Mouse (Mus musculus): ENCODE results near the gene Gpr37l1.

Gpr37l1 gene

DNA sequence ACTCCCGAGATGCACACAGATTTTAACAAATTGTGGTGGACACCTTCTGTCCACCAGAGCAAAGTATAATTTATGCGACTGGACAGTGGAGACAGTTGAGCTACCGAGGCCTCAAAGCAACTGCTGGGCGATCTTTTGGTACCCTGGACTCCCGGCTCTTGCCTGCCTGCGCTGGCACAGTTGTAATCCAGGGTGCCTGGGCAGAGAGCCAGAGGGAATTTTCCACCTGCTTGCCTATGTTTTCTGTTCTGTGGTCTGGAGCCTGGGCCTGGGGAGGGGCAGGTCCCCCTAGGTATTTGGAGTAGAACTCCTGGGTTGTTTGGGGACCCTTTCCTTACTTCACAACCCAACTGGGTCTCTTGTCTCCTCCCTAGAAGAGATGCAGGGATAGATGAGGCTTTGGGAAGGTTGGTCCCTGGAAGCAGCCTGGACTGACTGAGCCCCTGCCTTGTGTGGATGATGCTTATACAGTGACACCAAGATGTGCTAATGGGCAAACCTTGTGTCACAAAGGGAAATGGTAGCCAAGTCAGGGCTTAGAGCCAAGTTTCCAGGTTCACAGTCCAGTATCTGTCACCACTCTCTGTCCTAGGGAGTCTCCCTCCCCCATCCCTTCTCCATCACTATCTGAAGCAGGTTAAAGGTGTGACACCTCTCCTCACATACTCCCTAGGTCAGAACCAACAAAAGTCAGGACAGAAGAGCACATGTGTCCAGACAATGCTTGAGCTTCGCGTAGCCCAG lies 14.6 kb upstream of the Gpr37l1 start:
- no peak for DNase-seq (ENCODE audit: low spot score)

DNA sequence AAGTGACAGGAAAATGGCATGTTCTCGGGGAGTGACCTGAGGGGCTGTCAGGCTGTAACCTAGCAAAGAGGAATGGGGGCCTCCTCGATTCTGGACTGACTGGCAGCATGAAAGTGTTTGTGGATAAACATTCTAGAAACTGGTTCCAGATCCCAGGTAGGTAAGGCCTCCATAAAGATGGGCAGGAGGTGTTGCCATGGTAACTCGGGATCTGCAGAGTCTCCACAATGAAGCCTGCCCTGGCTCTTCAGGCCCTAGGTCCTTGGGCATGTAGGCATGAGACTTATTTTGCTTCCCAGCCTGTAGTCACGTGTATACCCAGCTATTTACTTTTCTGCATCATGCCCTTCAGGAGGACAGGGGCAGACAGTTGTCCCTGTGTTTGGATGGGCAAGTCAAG lies 13.8 kb upstream of the Gpr37l1 start:
- no peak for DNase-seq (ENCODE audit: low spot score)

DNA sequence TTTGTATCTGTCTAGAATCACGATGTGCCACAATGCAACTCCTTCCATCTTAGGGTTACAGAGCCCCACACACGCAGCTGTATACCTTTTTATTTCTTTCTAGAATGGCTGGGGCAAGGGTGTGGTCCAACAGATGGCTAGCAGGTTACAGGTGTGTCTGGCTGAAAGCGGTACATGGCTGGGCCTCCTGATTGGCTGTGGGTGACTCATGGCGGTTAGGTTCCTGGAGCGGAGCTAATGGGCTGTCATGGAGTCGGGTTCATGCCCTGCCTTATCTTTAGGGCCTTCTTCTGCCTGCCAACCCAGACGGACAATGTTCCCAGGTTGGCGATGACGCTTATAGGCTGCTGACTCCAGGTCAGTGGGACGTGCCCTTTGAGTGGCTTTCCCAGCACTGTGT lies 13.3 kb upstream of the Gpr37l1 start:
- DNase-seq (ENCODE audit: low spot score), result no peak

DNA sequence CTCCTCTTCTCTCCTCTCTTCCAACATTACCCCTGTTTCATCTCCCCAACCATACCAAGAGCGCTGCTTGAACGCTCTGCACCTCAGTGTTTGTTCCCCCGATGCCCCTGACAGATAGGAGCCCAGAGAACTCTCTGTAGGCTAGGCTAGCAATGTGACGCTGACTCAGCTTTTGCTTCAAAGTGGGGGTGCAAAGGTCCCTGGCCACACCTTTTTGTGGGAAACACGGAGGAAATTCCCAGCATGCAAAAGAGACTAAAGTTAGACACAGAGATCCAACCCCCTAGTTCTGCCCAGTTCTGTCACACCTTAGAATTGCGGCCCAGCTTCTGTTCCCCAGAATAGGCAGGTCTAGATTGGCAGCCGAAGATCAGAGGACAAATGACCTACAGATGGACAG lies 11.4 kb upstream of the Gpr37l1 start:
- no peak for DNase-seq (ENCODE audit: low spot score)

DNA sequence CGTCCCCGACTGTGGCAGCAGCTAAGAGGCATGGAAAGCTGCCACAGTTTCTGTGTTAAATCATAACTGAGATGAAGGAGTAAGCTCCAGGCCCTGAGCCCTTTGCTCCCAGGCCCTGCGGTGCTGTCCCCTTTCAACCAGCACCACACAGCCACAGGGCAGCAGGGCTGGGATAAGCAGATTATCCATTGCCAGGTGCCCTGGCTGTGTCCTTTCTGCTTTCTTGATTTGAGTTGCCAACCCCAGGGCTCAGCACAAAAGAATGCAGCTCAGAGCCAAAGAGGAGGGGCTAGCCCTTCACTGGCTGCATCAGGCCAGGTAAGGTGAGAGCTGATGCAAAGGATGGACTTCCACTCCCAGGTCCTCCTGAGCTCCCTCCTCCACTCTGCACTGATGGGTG lies 10.2 kb upstream of the Gpr37l1 start:
- DNase-seq (ENCODE audit: low spot score), result no peak

DNA sequence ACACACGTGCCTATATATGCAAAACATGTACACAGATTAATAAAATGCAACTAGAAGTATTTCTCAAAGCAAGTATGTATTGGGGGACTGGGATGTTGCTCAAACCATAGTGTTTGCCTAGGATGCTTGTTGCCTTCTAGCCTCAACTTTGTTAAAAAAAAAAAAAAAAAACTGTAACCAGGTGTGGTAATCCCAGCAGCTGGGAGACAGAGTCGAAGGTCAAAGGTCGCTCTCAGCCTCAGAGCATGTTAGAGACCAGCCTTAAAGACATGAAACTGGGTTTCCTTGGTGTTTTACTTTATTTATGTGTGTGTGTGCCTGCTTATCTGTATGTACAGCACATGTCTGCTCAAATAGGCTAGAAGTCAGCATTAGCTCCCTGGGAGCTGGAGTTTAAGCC lies 7.7 kb upstream of the Gpr37l1 start:
- no peak for DNase-seq (ENCODE audit: low spot score)

DNA sequence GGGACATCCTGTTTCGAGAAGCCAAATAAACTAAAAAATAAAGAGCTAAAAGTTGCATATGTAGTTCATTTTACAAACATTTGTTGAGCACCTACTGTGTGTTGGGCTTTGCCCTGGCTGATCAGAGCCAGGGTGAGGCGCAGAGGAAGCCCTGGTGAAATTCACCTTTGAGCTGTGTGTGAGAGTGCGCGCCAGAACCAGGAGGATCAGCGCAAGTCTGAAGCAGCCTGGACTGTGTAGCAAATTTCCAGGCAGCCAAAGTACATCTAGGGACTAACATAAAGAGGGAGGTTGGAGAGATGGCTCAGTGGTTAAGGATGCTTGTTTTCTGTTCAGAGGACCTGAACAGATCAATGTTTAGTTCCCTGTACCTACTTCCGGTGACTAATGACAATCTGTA lies 5.8 kb upstream of the Gpr37l1 start:
- no peak for DNase-seq (ENCODE audit: low spot score)

DNA sequence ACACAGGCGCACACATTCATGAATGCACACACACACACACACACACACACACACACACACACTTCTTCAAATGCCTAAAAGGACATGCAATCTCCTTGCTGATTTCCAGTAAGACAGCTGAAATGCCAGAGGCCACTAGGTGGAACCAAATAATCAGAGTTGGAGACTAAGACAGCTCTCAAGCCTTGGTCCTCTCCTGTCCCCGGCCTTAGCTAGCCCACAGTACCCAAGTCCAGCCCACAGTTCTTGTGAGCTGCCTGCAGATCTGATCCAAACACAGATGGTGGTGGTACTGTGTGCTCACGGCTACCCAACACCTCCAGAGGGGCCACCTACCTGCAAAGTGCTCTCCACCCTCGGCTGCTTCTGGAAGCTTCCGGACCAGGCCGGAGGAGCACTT lies 4.5 kb upstream of the Gpr37l1 start:
- DNase-seq (ENCODE audit: low spot score), result peak; percentile 84

DNA sequence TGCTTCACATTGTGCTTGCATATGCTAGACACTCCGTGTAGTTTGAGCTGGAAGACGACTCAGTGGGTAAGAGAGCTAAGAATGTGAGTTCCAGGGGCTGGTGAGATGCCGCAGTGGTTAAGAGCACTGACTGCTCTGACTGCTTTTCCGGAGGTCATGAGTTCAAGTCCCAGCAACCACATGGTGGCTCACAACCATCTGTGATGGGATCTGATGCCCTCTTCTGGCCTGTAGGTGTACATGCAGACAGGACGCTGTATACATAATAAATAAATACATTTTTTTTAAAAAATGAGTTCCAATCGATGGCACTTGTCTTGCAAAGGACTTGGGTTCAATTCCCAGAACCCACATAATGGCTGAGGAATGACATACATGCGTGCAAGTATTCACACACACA lies 3.7 kb upstream of the Gpr37l1 start:
- DNase-seq (ENCODE audit: low spot score), result no peak

DNA sequence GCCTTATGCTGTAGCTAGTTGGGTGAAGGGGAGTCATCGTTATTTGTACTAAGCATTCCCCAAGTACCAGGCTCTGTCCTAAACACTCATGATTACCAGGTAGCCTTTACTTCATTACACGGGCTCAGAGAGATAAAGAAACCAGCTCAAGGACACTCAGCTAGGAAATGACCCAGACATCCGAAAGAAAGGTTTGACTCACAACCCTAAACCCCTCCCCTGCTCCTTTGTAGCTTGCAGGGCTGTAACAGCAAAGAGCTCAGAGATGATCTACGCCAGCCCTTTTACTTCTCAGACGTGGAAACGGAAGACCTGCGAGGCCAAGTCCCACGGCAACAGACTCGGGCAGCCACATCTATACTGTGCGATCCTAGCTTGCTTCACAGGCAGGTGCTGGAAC lies 2.8 kb upstream of the Gpr37l1 start:
- no peak for DNase-seq (ENCODE audit: low spot score)

DNA sequence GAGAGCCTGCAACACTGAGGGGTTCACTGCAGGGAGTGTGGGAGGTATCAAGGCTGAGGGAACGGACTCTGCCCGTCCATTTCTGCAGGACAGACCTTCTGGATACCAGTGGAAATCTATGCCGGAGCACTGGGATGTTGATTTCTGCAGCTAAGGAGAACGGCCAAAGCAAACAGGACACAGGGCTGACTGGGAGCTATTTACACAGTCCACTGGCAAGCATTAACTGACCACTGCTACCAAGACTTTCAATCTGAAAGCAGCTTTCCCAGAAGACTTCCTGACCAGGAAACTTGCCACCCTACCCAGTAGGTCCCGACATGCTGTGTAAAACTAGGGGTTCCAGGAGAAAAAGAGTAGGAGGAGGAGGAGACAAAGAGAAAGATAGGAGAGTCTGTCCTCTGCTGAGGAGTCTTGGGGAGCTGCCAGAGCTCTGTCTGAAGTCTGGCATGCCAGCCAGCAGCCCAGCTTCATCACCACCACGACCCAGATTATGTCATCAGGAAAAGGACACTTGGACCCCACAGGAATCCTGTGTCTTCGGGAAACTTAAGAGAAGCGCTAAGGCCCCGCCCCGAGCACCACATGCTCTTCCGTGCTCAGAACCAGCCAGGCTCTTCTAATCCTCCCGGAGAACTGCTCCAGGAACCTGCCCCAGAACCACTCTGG lies 2.2 kb upstream of the Gpr37l1 start:
- no peak for DNase-seq (ENCODE audit: low spot score)

DNA sequence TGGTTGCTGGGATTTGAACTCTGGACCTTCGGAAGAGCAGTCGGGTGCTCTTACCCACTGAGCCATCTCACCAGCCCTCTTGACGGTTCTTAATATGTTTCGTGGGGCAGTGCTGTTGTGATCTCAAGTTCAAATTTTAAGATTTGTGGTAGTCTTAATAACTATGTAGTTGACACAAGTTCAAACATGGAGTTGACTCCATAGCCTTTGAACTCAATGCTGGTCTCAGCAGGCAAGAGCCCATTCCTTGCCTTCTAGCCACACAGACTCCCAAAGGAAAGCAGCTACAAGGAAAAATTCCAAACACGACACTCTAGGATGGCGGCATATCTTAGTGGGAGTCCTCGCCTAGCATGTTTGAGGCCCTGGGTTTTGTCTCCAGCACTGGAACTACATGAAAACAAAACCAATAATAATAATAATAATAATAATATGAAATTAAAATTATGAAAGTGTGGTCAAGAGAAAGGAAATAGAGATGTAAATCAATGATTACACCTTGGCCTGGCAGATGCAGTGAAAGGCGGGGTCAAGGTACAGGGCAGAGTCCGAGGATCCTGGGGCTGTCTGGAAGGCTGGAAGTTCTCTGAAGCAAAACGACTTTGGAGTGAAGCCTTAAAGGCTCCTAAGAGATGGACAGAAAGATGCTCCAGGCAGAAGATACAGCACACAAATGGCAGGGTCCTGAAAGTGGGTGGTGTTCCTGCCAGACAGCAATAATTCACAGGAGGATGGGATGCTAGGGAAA lies 1.1 kb upstream of the Gpr37l1 start:
- DNase-seq (ENCODE audit: low spot score), result no peak

DNA sequence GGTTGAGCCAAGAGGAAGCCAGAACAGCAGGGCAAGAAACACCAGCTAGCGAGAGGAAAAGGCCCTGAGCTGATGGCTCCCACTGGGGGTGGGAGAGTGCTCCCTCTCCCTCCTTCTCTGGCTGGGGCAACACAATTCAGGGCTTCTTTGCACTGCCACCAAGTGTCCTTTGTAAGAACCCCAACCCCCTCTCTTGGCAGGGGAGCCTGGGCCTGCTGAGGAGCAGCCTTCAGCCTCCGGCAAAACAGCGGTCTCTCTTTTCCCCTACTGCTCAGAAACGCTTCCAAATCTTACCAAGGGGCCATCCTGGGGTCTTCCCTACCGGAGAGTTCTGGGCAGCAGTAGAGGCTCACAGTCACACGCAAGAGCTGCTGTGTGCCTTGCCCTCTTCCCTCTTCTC lies 4.8 kb downstream of the Gpr37l1 start:
- DNase-seq (ENCODE audit: low spot score), result no peak

DNA sequence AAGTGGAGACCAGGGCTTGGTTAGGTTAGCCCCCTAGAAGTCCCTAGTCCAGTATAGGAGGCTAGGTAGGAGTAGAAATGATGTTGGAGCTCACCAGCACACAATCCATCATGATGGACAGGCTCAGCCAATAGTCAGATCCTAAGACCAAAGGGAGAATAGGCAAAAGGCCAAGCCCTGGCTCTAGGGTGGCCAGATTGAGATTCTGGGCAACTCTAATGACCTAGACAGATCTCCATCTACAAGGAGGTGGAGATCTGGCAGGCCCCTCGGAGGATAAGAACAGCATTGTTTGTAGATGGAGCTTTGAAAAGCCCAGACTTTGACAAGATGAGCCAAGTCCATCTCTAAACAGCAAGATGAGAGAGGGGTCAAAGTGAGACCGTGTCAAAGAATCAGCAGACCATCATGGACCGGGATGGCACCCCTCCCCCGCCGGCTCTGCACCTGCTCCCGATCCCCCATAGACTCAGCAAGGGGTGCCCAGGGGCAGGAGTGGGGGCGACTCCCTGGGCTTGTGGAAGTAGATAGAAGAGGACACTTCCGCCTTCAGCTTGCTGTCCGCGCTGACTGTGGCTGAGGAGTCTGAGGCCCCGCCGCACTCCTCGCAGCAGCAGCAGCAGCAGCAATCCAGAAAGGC lies 7.0 kb downstream of the Gpr37l1 start:
- DNase-seq (ENCODE audit: low spot score), result no peak

DNA sequence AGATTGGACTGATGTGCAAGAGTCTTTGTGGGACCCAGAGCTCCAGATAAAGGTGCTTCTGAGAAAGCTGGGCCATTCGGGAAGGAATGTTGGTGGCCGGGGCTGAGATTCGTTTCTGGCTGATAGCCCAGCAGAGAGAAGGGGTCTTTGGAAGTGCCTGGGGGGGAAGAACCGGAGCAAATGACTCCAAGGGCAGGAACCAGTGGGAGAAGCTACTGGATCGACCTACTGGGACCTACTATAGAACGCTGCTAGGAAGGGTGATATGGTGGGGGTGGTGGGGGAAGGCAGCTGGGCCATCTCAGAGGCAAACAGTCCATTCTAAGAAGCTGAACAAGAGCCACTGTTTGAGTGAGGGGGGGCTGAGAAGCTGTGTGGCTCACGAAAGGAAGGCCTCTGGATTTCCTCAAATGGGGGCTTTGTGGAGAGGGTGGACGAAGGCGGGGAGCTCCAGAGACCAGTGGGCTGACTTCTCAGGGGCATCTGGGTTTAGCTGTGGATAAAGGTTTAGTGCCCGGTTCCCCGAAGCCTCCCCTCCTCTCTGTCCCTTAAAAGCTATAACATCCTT lies 7.8 kb downstream of the Gpr37l1 start:
- DNase-seq (ENCODE audit: low spot score), result no peak

DNA sequence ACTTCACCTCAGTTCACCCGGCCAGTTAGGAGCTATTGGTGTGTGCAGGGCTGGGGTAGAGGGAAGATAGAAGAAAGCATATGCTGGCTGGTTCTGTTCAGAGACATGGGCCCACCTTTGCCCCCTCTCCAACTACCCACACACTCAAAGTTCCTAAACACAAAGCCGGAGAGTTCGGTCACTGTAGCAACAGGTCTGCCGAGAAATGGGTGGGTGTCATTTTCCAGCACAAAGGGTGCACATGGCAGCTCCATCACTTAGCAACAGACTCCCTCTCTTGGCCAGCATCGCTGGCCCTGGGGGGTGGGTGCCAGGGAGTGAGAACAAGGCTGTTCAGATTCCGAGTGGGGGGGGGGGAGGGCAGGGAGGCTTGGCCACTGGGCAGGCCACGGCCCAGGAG lies 8.4 kb downstream of the Gpr37l1 start:
- no peak for DNase-seq (ENCODE audit: low spot score)

DNA sequence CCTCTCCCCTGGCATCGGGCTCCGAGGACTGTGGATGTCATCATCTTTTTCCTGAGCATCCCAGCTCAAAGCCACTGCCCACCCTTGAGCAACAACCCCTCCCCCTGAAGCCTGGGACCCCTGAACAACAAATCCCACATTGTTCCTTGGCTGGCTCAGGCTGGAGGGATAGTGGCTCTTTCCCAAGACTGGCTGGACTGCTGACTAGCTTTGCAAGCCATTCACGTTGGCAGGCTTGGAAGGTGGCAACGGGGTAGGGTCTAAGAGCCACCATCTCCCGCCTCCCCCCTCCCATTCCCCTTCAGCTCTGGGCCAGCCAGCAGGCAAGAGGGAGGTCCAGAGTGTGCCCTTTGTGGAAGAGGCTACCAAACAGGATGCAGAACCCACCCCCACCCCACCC lies 8.8 kb downstream of the Gpr37l1 start:
- no peak for DNase-seq (ENCODE audit: low spot score)

DNA sequence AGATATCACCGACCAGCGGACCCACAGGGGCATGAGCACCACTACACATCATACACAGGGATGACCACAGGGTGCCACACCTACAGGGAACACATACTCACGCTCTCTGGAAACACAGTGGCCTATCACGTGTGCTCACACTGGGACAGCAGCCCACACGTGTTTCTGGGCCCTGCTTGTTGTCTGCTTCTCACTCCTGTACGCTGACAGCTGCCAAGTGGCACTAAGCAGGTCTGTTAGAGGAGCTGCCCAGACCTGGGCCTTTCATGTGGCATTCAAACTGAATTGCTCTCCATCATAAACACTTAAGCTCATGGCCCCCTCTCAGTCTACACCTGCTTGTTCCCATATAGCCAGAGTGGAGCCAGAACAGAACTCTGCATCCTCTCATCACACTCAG lies 11.2 kb downstream of the Gpr37l1 start:
- DNase-seq (ENCODE audit: low spot score), result no peak

DNA sequence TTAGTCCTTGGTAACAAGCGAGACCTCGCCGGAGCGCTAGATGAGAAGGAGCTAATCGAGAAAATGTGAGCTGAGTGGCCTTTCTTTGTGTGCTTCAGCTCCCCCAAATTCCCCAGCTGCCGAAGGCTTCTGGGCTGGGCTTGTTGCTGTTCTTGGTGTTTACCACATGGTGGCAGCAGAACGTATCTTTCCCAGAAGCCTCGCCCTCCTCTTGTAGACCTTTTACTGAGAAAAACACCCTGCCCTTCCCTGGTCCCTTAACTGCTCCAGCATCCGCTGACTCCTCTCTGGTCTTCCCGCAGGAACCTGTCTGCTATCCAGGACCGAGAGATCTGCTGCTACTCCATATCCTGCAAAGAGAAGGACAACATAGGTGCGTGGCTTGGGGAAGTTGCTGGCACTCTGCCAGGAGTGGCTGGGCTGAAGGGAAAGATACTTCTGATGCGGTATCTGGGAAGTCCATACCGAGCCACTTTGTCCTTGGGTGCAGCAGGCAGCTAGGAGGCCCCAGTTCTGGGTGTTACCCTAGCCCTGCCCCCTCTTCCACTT lies 13.0 kb downstream of the Gpr37l1 start:
- peak; percentile 94 for DNase-seq (ENCODE audit: low spot score)

DNA sequence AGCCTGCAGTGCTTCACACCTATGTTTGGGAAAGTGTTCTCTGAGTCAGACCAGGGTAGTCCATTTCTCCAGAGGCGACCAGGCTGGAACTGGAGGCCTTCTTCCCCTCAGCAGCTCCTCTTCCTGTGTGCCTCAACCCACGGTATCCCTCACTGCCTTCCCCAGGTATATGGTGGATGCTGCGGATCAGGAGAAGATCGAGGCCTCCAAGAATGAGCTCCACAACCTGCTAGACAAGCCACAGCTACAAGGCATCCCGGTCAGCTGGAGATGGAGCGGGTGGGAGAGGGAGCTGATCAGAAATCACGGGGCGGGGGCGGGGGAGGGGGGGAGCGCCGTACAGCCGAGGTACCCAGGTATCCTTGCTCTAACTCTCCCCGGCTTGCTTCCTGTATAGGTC lies 13.5 kb downstream of the Gpr37l1 start:
- DNase-seq (ENCODE audit: low spot score), result no peak

DNA sequence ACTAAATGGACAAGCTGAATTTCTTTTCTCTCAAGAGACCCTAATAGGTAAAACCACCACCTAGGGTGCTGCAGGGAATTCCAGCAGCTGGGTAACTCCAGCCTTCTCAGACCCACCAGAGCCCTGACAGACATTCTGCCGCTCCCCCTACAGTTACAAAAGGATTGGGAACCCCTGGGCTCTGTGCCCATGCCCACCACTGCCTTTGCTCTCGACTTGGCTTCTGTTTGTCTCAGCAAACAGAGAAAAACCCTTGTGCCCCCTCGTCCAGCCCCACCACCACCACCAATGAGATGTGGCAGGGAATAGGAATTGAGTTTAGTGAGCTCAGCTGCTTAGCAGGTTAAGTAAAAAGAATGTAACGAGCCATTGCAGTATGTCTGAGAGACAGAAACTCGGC lies 18.5 kb downstream of the Gpr37l1 start:
- DNase-seq (ENCODE audit: low spot score), result no peak

DNA sequence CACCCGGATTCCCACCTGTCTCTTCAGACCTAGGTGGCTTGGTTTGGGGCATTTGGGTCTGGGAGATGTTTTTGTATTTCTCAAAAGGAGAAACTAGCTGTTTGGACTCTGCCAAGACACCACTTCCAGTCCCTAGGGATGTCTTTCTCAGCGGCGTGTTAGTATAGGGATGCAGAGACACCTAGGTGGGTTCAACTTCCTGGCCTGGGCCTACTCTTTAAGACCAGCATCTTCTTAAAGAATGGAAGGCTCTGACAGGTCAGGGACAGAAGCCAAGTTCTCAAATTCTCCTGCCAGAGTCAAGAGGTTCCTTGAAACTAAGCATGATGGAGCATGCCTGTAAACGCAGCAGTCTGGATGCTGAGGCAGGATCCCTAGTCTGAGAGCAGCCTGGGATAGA lies 19.0 kb downstream of the Gpr37l1 start:
- DNase-seq (ENCODE audit: low spot score), result no peak
